Mouse (Mus musculus) small intestine, adult 2 months (tissue): ENCODE data around the gene 2510009E07Rik.

ENCODE experiments used
- CTCF ChIP-seq: fragments of 200-500 bp; IDR thresholded peaks from 2 replicates; pipeline ENCODE4 v1.5.1; 2012; ENCODE audit warnings: low read depth, mild to moderate bottlenecking, control low read depth, inconsistent platforms, low read length, moderate library complexity, mixed read lengths; ENCODE audit not compliant: insufficient replicate concordance, insufficient read length; ENCODE audit errors: extremely low read depth
- POLR2A ChIP-seq: fragments of 200-500 bp; IDR thresholded peaks from 2 replicates; pipeline ENCODE4 v1.6.1; 2012; ENCODE audit warnings: low read depth, mild to moderate bottlenecking, control low read depth, inconsistent platforms, low read length, moderate library complexity

DNA sequence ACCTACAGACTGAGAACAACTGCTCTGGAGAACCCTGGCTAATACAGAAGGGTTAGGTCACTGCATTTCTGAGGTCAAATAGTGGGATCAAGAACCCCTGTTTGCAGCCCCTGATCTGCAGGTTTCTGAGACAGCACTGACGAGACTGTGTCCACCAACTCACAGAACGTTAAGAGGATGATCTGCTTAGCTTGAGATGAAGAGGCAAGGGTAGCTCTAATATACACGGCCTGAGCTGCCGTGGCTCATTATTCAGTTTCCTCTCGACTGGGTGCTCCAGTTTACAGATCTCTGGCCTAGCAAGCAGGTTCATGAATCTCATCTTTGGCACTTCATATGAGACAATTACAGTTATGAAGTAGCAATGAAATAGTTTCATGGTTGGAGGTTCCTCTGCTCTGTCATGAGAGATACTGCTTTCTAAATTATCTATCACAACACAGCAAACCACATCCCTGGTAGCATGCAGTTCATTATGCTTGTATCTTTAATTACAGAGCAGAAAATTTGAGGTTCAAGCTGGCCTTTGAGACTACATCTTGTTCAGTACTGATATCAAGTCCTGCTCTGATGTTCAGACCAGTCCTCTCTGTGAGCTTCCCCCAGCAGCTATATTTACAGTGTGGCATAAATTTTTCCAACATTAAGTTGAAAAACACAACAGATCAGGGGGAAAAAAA, 47.9 kb upstream of the 2510009E07Rik start:
- TF ChIP-seq CTCF (no peak), POLR2A (no peak)
